18 mouse cellular contexts compared by ENCODE assay signal in the genomic region with DNA sequence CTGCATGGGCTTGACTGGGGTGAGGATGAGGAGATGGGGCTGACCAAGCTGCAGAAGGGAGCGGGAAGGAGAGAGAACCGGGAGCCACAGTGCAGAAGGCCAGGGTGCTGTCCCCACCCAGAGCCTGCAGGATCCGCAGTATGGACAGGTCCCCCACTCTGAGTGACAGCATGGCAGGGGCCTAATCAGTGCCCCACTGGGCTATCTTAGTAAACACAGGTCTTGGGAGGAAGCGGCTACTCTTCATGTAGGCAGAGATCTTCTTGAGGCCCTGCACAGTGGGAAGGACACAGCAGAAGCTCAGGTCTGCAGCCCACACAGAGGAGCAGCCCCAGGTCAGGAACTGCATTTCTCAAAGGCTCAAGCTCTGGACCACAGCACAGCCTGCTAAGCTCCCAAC. TPM values are rescaled to one million over a fixed set of nuclear protein-coding genes. Genes with fewer than 3 reads are reported as not detected.
DNase-seq lines count a peak whose midpoint lies in the region; ATAC-seq and TF ChIP-seq lines count a peak whose summit lies in the region.
"Had no signal": no experiment of that assay in that cellular context is flagged by ENCODE, and none has a peak within 500 bp of the region (broad histone marks: within the 10 kb centered on the region; RNA-seq: fewer than 3 reads in every experiment).

No protein-coding gene starts in this region.

- H3K36me3 ChIP-seq in ES-E14 (ENCODE audit: control insufficient read depth, insufficient read depth, low read length, poor library complexity, severe bottlenecking), result no peaks in the 10 kb centered on the region
- H3K36me3 ChIP-seq in liver, embryonic 12.5 days, result no peaks in the 10 kb centered on the region
- H3K36me3 ChIP-seq in stomach, embryonic 14.5 days (ENCODE audit: control insufficient read depth, insufficient read depth, low read length), result no peaks in the 10 kb centered on the region
- H3K36me3 ChIP-seq: heart, embryonic 15.5 days; hindbrain, embryonic 12.5 days; limb, embryonic 13.5 days; lung, embryonic 15.5 days; midbrain, embryonic 12.5 days had no signal

- peaks cover 10% of the 10 kb centered on the region for H3K27me3 ChIP-seq in liver, embryonic 12.5 days (replicated peaks)
- no peaks in the 10 kb centered on the region for H3K27me3 ChIP-seq in stomach, embryonic 14.5 days (ENCODE audit: control insufficient read depth, insufficient read depth, low read length)
- H3K27me3 ChIP-seq: hindbrain, embryonic 12.5 days; limb, embryonic 13.5 days; lung, embryonic 15.5 days; midbrain, embryonic 12.5 days had no signal

- peaks cover 9 to 31% of the 10 kb centered on the region in 2 experiments for H3K4me1 ChIP-seq in ES-E14 (ENCODE audit: control insufficient read depth in 2 of 2, insufficient read depth in 2 of 2, low read length in 2 of 2, poor library complexity in 1 of 2)
- peaks cover 18% of the 10 kb centered on the region for H3K4me1 ChIP-seq in liver, embryonic 12.5 days
- no peaks in the 10 kb centered on the region for H3K4me1 ChIP-seq in stomach, embryonic 14.5 days (ENCODE audit: control insufficient read depth, insufficient read depth, low read length)
- H3K4me1 ChIP-seq: heart, embryonic 15.5 days; hindbrain, embryonic 12.5 days; limb, embryonic 13.5 days had no signal

- WGBS in liver, embryonic 12.5 days (ENCODE audit: insufficient replicate concordance), result 21% methylated on average over 4 of the region's 4 CpGs
- 73% methylated on average over 4 of the region's 4 CpGs for WGBS in stomach, embryonic 14.5 days

- H3K4me2 ChIP-seq in liver, embryonic 12.5 days, result peak overlapping the region; percentile 48
- no peak overlapping the region for H3K4me2 ChIP-seq in stomach, embryonic 14.5 days (replicated peaks; ENCODE audit: low read depth, low read length)
- H3K4me2 ChIP-seq: heart, embryonic 15.5 days; hindbrain, embryonic 12.5 days; limb, embryonic 13.5 days; lung, embryonic 15.5 days; midbrain, embryonic 12.5 days had no signal

- DNase-seq in heart, adult 11 months, result peak; percentile 88
- no peak for DNase-seq in heart, adult 8-10 months (ENCODE audit: low spot score)
- no peak for DNase-seq in ES-E14 (ENCODE audit: low read depth, low spot score)
- no peak for DNase-seq in ovary, adult 18-20 months (ENCODE audit: low spot score)
- DNase-seq in cerebellum, postnatal 36 days, result no peak
- DNase-seq: adrenal gland, postnatal 10 days; cerebellum, adult 2 months; gastrocnemius, postnatal 10 days had no signal

- H3K9me3 ChIP-seq in ES-E14 (ENCODE audit: control insufficient read depth, insufficient read depth, low read depth, low read length), result no peaks in the 10 kb centered on the region
- no peaks in the 10 kb centered on the region for H3K9me3 ChIP-seq in liver, embryonic 12.5 days (replicated peaks)
- no peaks in the 10 kb centered on the region for H3K9me3 ChIP-seq in stomach, embryonic 14.5 days (ENCODE audit: control insufficient read depth, low read depth, low read length)
- H3K9me3 ChIP-seq: heart, embryonic 15.5 days; hindbrain, embryonic 12.5 days; limb, embryonic 13.5 days; lung, embryonic 15.5 days; midbrain, embryonic 12.5 days had no signal

- 0 out of 2 replicates have a peak overlapping the region, but pooled peaks have one; percentile 7 for H3K9ac ChIP-seq in ES-E14 (ENCODE audit: insufficient read depth, low read depth, low read length, poor library complexity, severe bottlenecking)
- H3K9ac ChIP-seq in liver, embryonic 12.5 days, result no peak overlapping the region
- no peak overlapping the region for H3K9ac ChIP-seq in stomach, embryonic 14.5 days (replicated peaks; ENCODE audit: low read depth, low read length)
- H3K9ac ChIP-seq: heart, embryonic 15.5 days; hindbrain, embryonic 12.5 days; limb, embryonic 13.5 days; lung, embryonic 15.5 days; midbrain, embryonic 12.5 days had no signal

- H3K4me3 ChIP-seq in ES-E14 (ENCODE audit: insufficient read depth in 1 of 2, low read depth in 1 of 2, low read length in 2 of 2, poor library complexity in 1 of 2, severe bottlenecking in 1 of 2), result no peak overlapping the region
- H3K4me3 ChIP-seq in liver, embryonic 12.5 days, result no peak overlapping the region
- H3K4me3 ChIP-seq in stomach, embryonic 14.5 days (ENCODE audit: low read depth, low read length), result no peak overlapping the region
- H3K4me3 ChIP-seq: heart, embryonic 15.5 days; hindbrain, embryonic 12.5 days; limb, embryonic 13.5 days; lung, embryonic 15.5 days; midbrain, embryonic 12.5 days had no signal

- in situ Hi-C loops in ES-E14 (cut with MboI; ENCODE audit: low sequenced_read_pairs in 2 of 2, unreplicated experiment in 2 of 2), result no loop called here

- H3K27ac ChIP-seq in ES-E14 (ENCODE audit: insufficient read depth, low read depth, low read length, poor library complexity, severe bottlenecking), result peak overlapping the region; percentile 44
- H3K27ac ChIP-seq in liver, embryonic 12.5 days, result peak overlapping the region; percentile 65; the same call in 1 of the 2 replicates
- H3K27ac ChIP-seq in stomach, embryonic 14.5 days (ENCODE audit: low read length), result peak overlapping the region; percentile 52; the same call in 1 of the 2 replicates
- H3K27ac ChIP-seq: heart, embryonic 15.5 days; hindbrain, embryonic 12.5 days; kidney, postnatal 0 days; limb, embryonic 13.5 days; lung, embryonic 15.5 days; midbrain, embryonic 12.5 days had no signal

- peak; percentile 61 for ATAC-seq in liver, embryonic 12.5 days
- no peak for ATAC-seq in stomach, embryonic 14.5 days (ENCODE audit: insufficient number of reproducible peaks, insufficient read depth, low FRiP score, low read depth)
- ATAC-seq in CD4-positive, CD25-positive, alpha-beta regulatory T cell, adult 4 months, result no peak
- ATAC-seq: forebrain, embryonic 16.5 days had no signal

TF ChIP-seq in ES-E14, 5 proteins besides CTCF, POLR2A, EP300 and RAD21:
- TF ChIP-seq HCFC1 (IDR thresholded peaks at IDR 0.05; ENCODE audit: borderline replicate concordance, insufficient read depth, low read length) (no peak), MAFK (IDR thresholded peaks at IDR 0.05; ENCODE audit: insufficient read depth, low read depth, low read length) (no peak), ZC3H11A (IDR thresholded peaks at IDR 0.05; ENCODE audit: borderline replicate concordance, low read depth, low read length) (no peak), ZNF384 (IDR thresholded peaks at IDR 0.05; ENCODE audit: low read depth, low read length) (no peak), CHD2 (IDR thresholded peaks at IDR 0.05; ENCODE audit: low read depth, low read length) (no peak)

RNA-seq across cellular contexts. Expression of a gene that starts 5.1 kb away (rescaled TPM):
- not detected for total RNA-seq in heart, adult 8-10 months (2022)
- 0.74 TPM in 1 of 2 replicates, not detected in the other for total RNA-seq in ES-E14 (2012; rRNA removed)
- 7.9 and 10.0 TPM in 2 replicates for polyA plus RNA-seq in liver, embryonic 12.5 days (2016; fragmentation: Nextera tagmentation; extraction: Ambion mirVana)
- polyA plus RNA-seq in stomach, embryonic 14.5 days (2014; fragmentation: Nextera tagmentation; extraction: Ambion mirVana), result 27.4 and 30.9 TPM in 2 replicates
- polyA plus RNA-seq in CD4-positive, CD25-positive, alpha-beta regulatory T cell, adult 4 months (2017; shearing (Covaris generic)), result not detected
- total RNA-seq: gastrocnemius, postnatal 10 days had no signal
- polyA plus RNA-seq: cerebellum, adult 2 months; forebrain, embryonic 16.5 days; heart, embryonic 15.5 days; hindbrain, embryonic 12.5 days; limb, embryonic 13.5 days; midbrain, embryonic 12.5 days had no signal

RNA-seq across cellular contexts. Expression of a gene that starts 20.5 kb away (rescaled TPM):
- total RNA-seq in heart, adult 8-10 months (2022), result 1 to 10 TPM; 3.4 to 6.0 (median 5.0) TPM
- total RNA-seq in ES-E14 (2012; rRNA removed), result 0.98 and 1.3 TPM in 2 replicates
- 7.1 and 7.5 TPM in 2 replicates for polyA plus RNA-seq in liver, embryonic 12.5 days (2016; fragmentation: Nextera tagmentation; extraction: Ambion mirVana)
- polyA plus RNA-seq in stomach, embryonic 14.5 days (2014; fragmentation: Nextera tagmentation; extraction: Ambion mirVana), result 6.9 and 8.1 TPM in 2 replicates
- not detected for polyA plus RNA-seq in CD4-positive, CD25-positive, alpha-beta regulatory T cell, adult 4 months (2017; shearing (Covaris generic))

RNA-seq across cellular contexts. Expression of a gene that starts 22.2 kb away (rescaled TPM):
- 100 to 1,000 TPM; 237 to 300 (median 263) TPM for total RNA-seq in heart, adult 8-10 months (2022)
- 9.1 and 11.6 TPM in 2 replicates for total RNA-seq in ES-E14 (2012; rRNA removed)
- polyA plus RNA-seq in liver, embryonic 12.5 days (2016; fragmentation: Nextera tagmentation; extraction: Ambion mirVana), result 7.6 and 7.8 TPM in 2 replicates
- 169 TPM in 2 replicates for polyA plus RNA-seq in stomach, embryonic 14.5 days (2014; fragmentation: Nextera tagmentation; extraction: Ambion mirVana)
- not detected for polyA plus RNA-seq in CD4-positive, CD25-positive, alpha-beta regulatory T cell, adult 4 months (2017; shearing (Covaris generic))

RNA-seq across cellular contexts. Expression of a gene that starts 32.4 kb away (rescaled TPM):
- total RNA-seq in heart, adult 8-10 months (2022), result 100 to 1,000 TPM in 1 of 4 experiments, 10 to 100 TPM in 3; 87.6 to 100 (median 91.6) TPM
- total RNA-seq in ES-E14 (2012; rRNA removed), result 1.2 and 1.6 TPM in 2 replicates
- polyA plus RNA-seq in liver, embryonic 12.5 days (2016; fragmentation: Nextera tagmentation; extraction: Ambion mirVana), result 8.1 and 8.9 TPM in 2 replicates
- polyA plus RNA-seq in stomach, embryonic 14.5 days (2014; fragmentation: Nextera tagmentation; extraction: Ambion mirVana), result 19.6 and 21.0 TPM in 2 replicates
- 1 to 10 TPM; 1.4 to 2.1 TPM for polyA plus RNA-seq in CD4-positive, CD25-positive, alpha-beta regulatory T cell, adult 4 months (2017; shearing (Covaris generic))

RNA-seq across cellular contexts. Expression of a gene that starts 53.7 kb away (rescaled TPM):
- total RNA-seq in heart, adult 8-10 months (2022), result 100 to 1,000 TPM; 385 to 498 (median 396) TPM
- 7.1 and 7.9 TPM in 2 replicates for total RNA-seq in ES-E14 (2012; rRNA removed)
- polyA plus RNA-seq in liver, embryonic 12.5 days (2016; fragmentation: Nextera tagmentation; extraction: Ambion mirVana), result 228 and 237 TPM in 2 replicates
- polyA plus RNA-seq in stomach, embryonic 14.5 days (2014; fragmentation: Nextera tagmentation; extraction: Ambion mirVana), result 320 and 324 TPM in 2 replicates
- 1 to 10 TPM; 2.8 to 3.4 TPM for polyA plus RNA-seq in CD4-positive, CD25-positive, alpha-beta regulatory T cell, adult 4 months (2017; shearing (Covaris generic))

Comparison
In these comparisons a context has a peak if more than half of its experiments do, and no peak if none do; other contexts are left out.
1. RNA of a gene that starts 22.2 kb away (polyA plus RNA-seq): 169 TPM in stomach, embryonic 14.5 days; 7.6 to 7.8 TPM in liver, embryonic 12.5 days and not detected in CD4-positive, CD25-positive, alpha-beta regulatory T cell, adult 4 months; every median in the first group is over 10 times any median in the second.
2. Peak in every context shown above with its lines, with median percentiles within 50 percentile points of each other: H3K27ac ChIP-seq.